Mouse (Mus musculus) heart, postnatal 4 days (tissue): ENCODE data around the gene Mtx2. TPM values are rescaled to one million over a fixed set of nuclear protein-coding genes. Genes with fewer than 3 reads are reported as not detected.

Experiments
- DNase-seq: peaks from one replicate; pipeline ENCODE4 v3.0.0; 2021
- total RNA-seq, 2 experiments: library from RNA; stranded (reverse); gene quantifications; 2 replicates each; pipeline ENCODE4 v1.2.3; 2021

Mtx2 gene
- total RNA-seq: 100 to 1,000 TPM; 133 to 148 TPM

- peak; percentile 81 for DNase-seq
These were observed at the start of gene Mtx2 for GRCm38 (mm10) chr2:74825730-74826430. Gene Mtx2 (plus strand): TSS chr2:74825803.

GRCm38 (mm10) chr2:74777536-74778275, 47.9 kb upstream of the Mtx2 start:
- no peak for DNase-seq

- no peak for DNase-seq
These were observed 44.2 kb upstream of the Mtx2 start for GRCm38 (mm10) chr2:74781386-74781785.

- DNase-seq: peak; percentile 25
These were observed 30.1 kb upstream of the Mtx2 start for GRCm38 (mm10) chr2:74795531-74795930.

GRCm38 (mm10) chr2:74808431-74808830, 17.2 kb upstream of the Mtx2 start:
- DNase-seq: no peak

- no peak for DNase-seq
These were observed 2.9 kb upstream of the Mtx2 start for GRCm38 (mm10) chr2:74822654-74823053.

GRCm38 (mm10) chr2:74825371-74825729, 253 bp upstream of the Mtx2 start:
- DNase-seq: no peak

GRCm38 (mm10) chr2:74846992-74847391, 21.4 kb downstream of the Mtx2 start:
- DNase-seq: no peak

- DNase-seq: no peak
These were observed 21.9 kb downstream of the Mtx2 start for GRCm38 (mm10) chr2:74847516-74847915.

- DNase-seq: peak; percentile 13
These were observed 24.4 kb downstream of the Mtx2 start for GRCm38 (mm10) chr2:74850036-74850435.

- DNase-seq: no peak
These were observed 36.5 kb downstream of the Mtx2 start for GRCm38 (mm10) chr2:74862070-74862476.

GRCm38 (mm10) chr2:74865414-74865813, 39.8 kb downstream of the Mtx2 start:
- DNase-seq: no peak

- no peak for DNase-seq
These were observed 48.4 kb downstream of the Mtx2 start for GRCm38 (mm10) chr2:74874043-74874442.

GRCm38 (mm10) chr2:74884357-74884756, 58.8 kb downstream of the Mtx2 start:
- DNase-seq: no peak

GRCm38 (mm10) chr2:74891868-74892267, 66.3 kb downstream of the Mtx2 start:
- no peak for DNase-seq

GRCm38 (mm10) chr2:74892881-74893615, 67.4 kb downstream of the Mtx2 start:
- no peak for DNase-seq

GRCm38 (mm10) chr2:74894061-74894460, 68.5 kb downstream of the Mtx2 start:
- DNase-seq: no peak

GRCm38 (mm10) chr2:74899973-74900372, 74.4 kb downstream of the Mtx2 start:
- DNase-seq: no peak

GRCm38 (mm10) chr2:74901764-74902295, 76.2 kb downstream of the Mtx2 start:
- no peak for DNase-seq

GRCm38 (mm10) chr2:74907368-74908291, 82.0 kb downstream of the Mtx2 start:
- DNase-seq: peak; percentile 62

- no peak for DNase-seq
These were observed 86.4 kb downstream of the Mtx2 start for GRCm38 (mm10) chr2:74912031-74912430.
